Mouse (Mus musculus): Measurements from ENCODE around the gene Lmod3. TPM values are rescaled to one million over a fixed set of nuclear protein-coding genes. Genes with fewer than 3 reads are reported as not detected.

Lmod3 gene
- not detected for polyA plus RNA-seq (2017; shearing (Covaris generic))

GRCm38 (mm10) chr6:97252711-97253221 is at the start of gene Lmod3:
TSS of gene Lmod3 (minus strand) at chr6:97252759.

GRCm38 (mm10) chr6:97210191-97210961 is 42.2 kb downstream of the Lmod3 start, which contains the start of gene Arl6ip5:
TSS of gene Arl6ip5 (plus strand) at chr6:97210689.

GRCm38 (mm10) chr6:97205439-97205885 is 47.1 kb downstream of the Lmod3 start, which contains the start of gene Uba3:
TSS of gene Uba3 (minus strand) at chr6:97205647.

Other genes starting within 250 kb of the Lmod3 start
- gene Fam19a4, start 192.3 kb downstream of the Lmod3 start, polyA plus RNA-seq (2017; shearing (Covaris generic)), result under 1 TPM in 1 of 2 experiments, not detected in 1; 0.16 TPM
- gene Eogt, start 103.6 kb downstream of the Lmod3 start, polyA plus RNA-seq (2017; shearing (Covaris generic)), result 10 to 100 TPM; 18.1 to 19.6 TPM
- 10 to 100 TPM; 24.5 to 30.3 TPM for gene Tmf1, start 73.6 kb downstream of the Lmod3 start, polyA plus RNA-seq (2017; shearing (Covaris generic))
- 10 to 100 TPM; 34.9 to 41.1 TPM for gene Uba3, start 47.1 kb downstream of the Lmod3 start, polyA plus RNA-seq (2017; shearing (Covaris generic))
- 100 to 1,000 TPM; 208 to 212 TPM for gene Arl6ip5, start 42.1 kb downstream of the Lmod3 start, polyA plus RNA-seq (2017; shearing (Covaris generic))

Data from inflammation-experienced regulatory T-cells (primary cell).